Mouse (Mus musculus) forebrain, embryonic 15.5 days (tissue): ENCODE measurements around the gene Zfp740. TPM values are rescaled to one million over a fixed set of nuclear protein-coding genes. Genes with fewer than 3 reads are reported as not detected.

Source experiments
- ATAC-seq: fragments of 200-750 bp; cut with Nextera tagmentation; replicated peaks from 2 replicates; pipeline ENCODE4 v1.8.0; 2017; ENCODE audit warnings: mild to moderate bottlenecking, moderate TSS enrichment, moderate library complexity
- H3K27ac ChIP-seq: fragments of 300-500 bp; sonication (generic); replicated peaks from 2 replicates; pipeline ENCODE4 v1.5.1; 2015; ENCODE audit warnings: mild to moderate bottlenecking, inconsistent platforms
- H3K27me3 ChIP-seq: fragments of 300-500 bp; sonication (generic); 2 replicates; pipeline ENCODE4 v1.6.1; 2015; ENCODE audit warnings: inconsistent platforms
- H3K36me3 ChIP-seq: fragments of 300-500 bp; sonication (generic); 2 replicates; pipeline ENCODE4 v1.6.1; 2015; ENCODE audit warnings: mild to moderate bottlenecking, inconsistent platforms
- H3K4me1 ChIP-seq: fragments of 300-500 bp; sonication (generic); 2 replicates; pipeline ENCODE4 v1.6.1; 2015; ENCODE audit warnings: inconsistent platforms
- H3K4me2 ChIP-seq: fragments of 300-500 bp; sonication (generic); replicated peaks from 2 replicates; pipeline ENCODE4 v1.6.1; 2015; ENCODE audit warnings: mild to moderate bottlenecking, inconsistent platforms
- H3K4me3 ChIP-seq: fragments of 300-500 bp; sonication (generic); 2 replicates; pipeline ENCODE4 v1.5.1; 2015; ENCODE audit warnings: mild to moderate bottlenecking, inconsistent platforms
- H3K9ac ChIP-seq: fragments of 300-500 bp; sonication (generic); replicated peaks from 2 replicates; pipeline ENCODE4 v1.6.1; 2015; ENCODE audit warnings: mild to moderate bottlenecking, inconsistent platforms
- H3K9me3 ChIP-seq: fragments of 300-500 bp; sonication (generic); 2 replicates; pipeline ENCODE4 v1.6.1; 2016; ENCODE audit warnings: inconsistent platforms
- WGBS: fragments of 180-500 bp; shearing (Covaris S2); methylation state at CpG from one replicate; pipeline ENCODE4 v1.1.7; 2015; ENCODE audit warnings: mixed read lengths; 5-methylcytosine and 5-hydroxymethylcytosine counted together
- polyA plus RNA-seq: library from polyadenylated mRNA; unstranded; fragments of >200 nt; fragmentation: Nextera tagmentation; extraction: Ambion mirVana; gene quantifications from 2 replicates; pipeline ENCODE4 v1.2.1, GENCODE M21; 2015

Zfp740 gene
- polyA plus RNA-seq, 1 experiment from 2014 or later = 94.0 TPM

DNA sequence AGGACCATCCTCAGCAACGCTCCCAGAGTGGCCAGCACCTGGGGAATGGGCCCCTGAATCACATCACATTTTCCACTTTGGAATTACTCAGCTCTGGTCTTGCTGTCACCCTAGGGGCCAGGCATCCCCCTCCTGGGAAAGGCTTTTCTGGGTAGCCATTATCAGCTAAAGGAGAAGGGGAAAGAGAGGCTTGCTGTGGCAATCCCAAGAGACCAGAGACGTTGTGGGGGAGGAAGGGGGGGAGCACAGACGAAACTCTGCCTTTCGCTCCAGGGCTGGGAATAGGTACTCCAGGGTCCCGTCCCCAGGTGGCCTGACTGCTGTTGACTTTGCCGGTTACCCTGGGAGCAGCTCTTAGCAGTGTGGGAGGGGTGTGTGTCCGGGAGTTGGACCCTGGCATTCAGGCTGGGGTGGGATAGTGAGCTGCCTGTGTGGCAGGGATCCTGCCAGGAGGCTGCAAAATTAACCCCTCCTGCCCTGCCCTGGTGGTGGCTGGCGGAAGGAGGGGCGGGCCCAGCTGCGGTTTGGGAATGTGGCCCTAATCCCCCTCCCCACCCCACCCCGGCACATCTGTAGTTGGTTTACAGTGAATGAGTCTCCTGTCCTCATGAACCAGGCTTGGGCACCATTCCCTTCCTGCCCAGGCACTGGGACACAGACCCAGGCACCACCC lies 55.7 kb downstream of the Zfp740 start:
- H3K4me2 ChIP-seq = no peak overlapping the region
- no peak for ATAC-seq
- WGBS = 27% methylated on average over 11 of the region's 11 CpGs
- H3K4me3 ChIP-seq = no peak overlapping the region
- H3K36me3 ChIP-seq = no peaks in the 10 kb centered on the region
- H3K9ac ChIP-seq = no peak overlapping the region
- H3K9me3 ChIP-seq = no peaks in the 10 kb centered on the region
- no peak overlapping the region for H3K27ac ChIP-seq
- H3K4me1 ChIP-seq = peaks cover 23% of the 10 kb centered on the region
- H3K27me3 ChIP-seq = peaks cover 5% of the 10 kb centered on the region; the same call in 1 of the 2 replicates

- no peak overlapping the region for H3K4me3 ChIP-seq
- no peaks in the 10 kb centered on the region for H3K27me3 ChIP-seq
- no peak for ATAC-seq
- no peaks in the 10 kb centered on the region for H3K9me3 ChIP-seq
- no peaks in the 10 kb centered on the region for H3K36me3 ChIP-seq
- H3K4me2 ChIP-seq = no peak overlapping the region
- WGBS = 52% methylated on average over 7 of the region's 7 CpGs
- no peak overlapping the region for H3K9ac ChIP-seq
- H3K4me1 ChIP-seq = peaks cover 12% of the 10 kb centered on the region
- H3K27ac ChIP-seq = no peak overlapping the region
These were observed 59.5 kb downstream of the Zfp740 start for GRCm38 (mm10) chr15:102262582-102262981.

DNA sequence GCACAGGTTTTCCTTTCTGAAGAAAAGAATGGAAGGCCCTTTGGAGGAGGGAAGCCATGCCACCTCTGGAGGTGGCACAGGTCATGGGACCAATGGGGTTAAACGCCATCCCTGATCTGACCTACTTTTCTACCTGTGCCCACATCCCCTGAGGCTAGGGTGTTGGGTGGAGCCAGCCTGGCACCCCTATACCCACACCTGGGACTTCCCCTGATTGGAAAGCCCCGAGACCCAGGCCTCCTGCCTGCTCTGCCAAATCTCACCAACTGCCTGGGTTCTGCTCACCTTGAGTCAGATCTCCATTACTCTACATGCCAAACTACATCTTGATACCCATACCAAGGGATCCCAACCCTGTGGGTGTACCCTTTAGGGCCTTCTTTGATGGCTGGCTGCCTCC lies 60.0 kb downstream of the Zfp740 start:
- 79% methylated on average over 2 of the region's 2 CpGs for WGBS
- no peak for ATAC-seq

More for the DNA sequence above, 60.0 kb downstream of the Zfp740 start:
- Histone ChIP-seq H3K36me3 (no peaks in the 10 kb centered on the region), H3K4me1 (peaks cover 7% of the 10 kb centered on the region), H3K9ac (no peak overlapping the region), H3K27me3 (no peaks in the 10 kb centered on the region), H3K27ac (no peak overlapping the region), H3K4me3 (no peak overlapping the region), H3K9me3 (no peaks in the 10 kb centered on the region), H3K4me2 (no peak overlapping the region)

Other genes with a start within 250 kb of the Zfp740 start
- gene Krt78, start 249.0 kb upstream of the Zfp740 start, polyA plus RNA-seq = not detected in 2 replicates
- gene Krt8, start 198.8 kb upstream of the Zfp740 start, polyA plus RNA-seq = 1.9 and 3.9 TPM in 2 replicates
- gene Krt18, start 175.1 kb upstream of the Zfp740 start, polyA plus RNA-seq = 3.5 and 7.6 TPM in 2 replicates
- gene Eif4b, start 129.5 kb upstream of the Zfp740 start, polyA plus RNA-seq = 98.9 and 99.5 TPM in 2 replicates
- 4.9 and 6.9 TPM in 2 replicates for gene Tns2, start 102.8 kb upstream of the Zfp740 start, polyA plus RNA-seq
- 38.2 and 42.9 TPM in 2 replicates for gene Spryd3, start 67.0 kb upstream of the Zfp740 start, polyA plus RNA-seq
- gene Igfbp6, start 58.9 kb upstream of the Zfp740 start, polyA plus RNA-seq = 1.2 and 1.4 TPM in 2 replicates
- gene Soat2, start 52.7 kb upstream of the Zfp740 start, polyA plus RNA-seq = not detected in 2 replicates
- gene Csad, start 1.5 kb downstream of the Zfp740 start, polyA plus RNA-seq = 44.2 and 45.1 TPM in 2 replicates
- gene Itgb7, start 28.7 kb downstream of the Zfp740 start, polyA plus RNA-seq = 0.33 and 0.99 TPM in 2 replicates
- gene Rarg, start 54.3 kb downstream of the Zfp740 start, polyA plus RNA-seq = 5.9 and 6.2 TPM in 2 replicates
- gene Gm9918, start 67.3 kb downstream of the Zfp740 start, polyA plus RNA-seq = not detected in 2 replicates
- 50.1 and 51.5 TPM in 2 replicates for gene Mfsd5, start 76.2 kb downstream of the Zfp740 start, polyA plus RNA-seq
- gene Espl1, start 93.0 kb downstream of the Zfp740 start, polyA plus RNA-seq = 10.2 and 15.2 TPM in 2 replicates
- 467 and 474 TPM in 2 replicates for gene Pfdn5, start 122.9 kb downstream of the Zfp740 start, polyA plus RNA-seq
- 98.2 and 108 TPM in 2 replicates for gene Myg1, start 128.5 kb downstream of the Zfp740 start, polyA plus RNA-seq
- 42.6 and 44.9 TPM in 2 replicates for gene Aaas, start 147.5 kb downstream of the Zfp740 start, polyA plus RNA-seq
- gene Sp7, start 163.9 kb downstream of the Zfp740 start, polyA plus RNA-seq = 0.36 and 0.40 TPM in 2 replicates
- gene Sp1, start 202.9 kb downstream of the Zfp740 start, polyA plus RNA-seq = 5.4 and 5.6 TPM in 2 replicates
- gene Amhr2, start 242.1 kb downstream of the Zfp740 start, polyA plus RNA-seq = 0.15 and 0.83 TPM in 2 replicates